ENCODE assay signal across 8 mouse cellular contexts in genomic region chr17:29053841-29054240, GRCm38 (mm10). TPM values are rescaled to one million over a fixed set of nuclear protein-coding genes. Genes with fewer than 3 reads are reported as not detected.
DNase-seq lines count a peak whose midpoint lies in the region; ATAC-seq and TF ChIP-seq lines count a peak whose summit lies in the region.

No protein-coding gene starts in this region.

- no peak overlapping the region for H3K4me3 ChIP-seq in heart, embryonic 12.5 days
- no peak overlapping the region for H3K4me3 ChIP-seq in embryonic facial prominence, embryonic 15.5 days (replicated peaks)
- no peak overlapping the region for H3K4me3 ChIP-seq in kidney, adult 2 months (ENCODE audit: insufficient read depth, low read depth, low read length)
- no peak overlapping the region for H3K4me3 ChIP-seq in macrophage (ENCODE audit: inconsistent target)
- H3K4me3 ChIP-seq in layer of hippocampus, adult 2 months = no peak overlapping the region

- H3K79me2 ChIP-seq in macrophage (ENCODE audit: inconsistent target) = no peaks in the 10 kb centered on the region

- H3K27me3 ChIP-seq in heart, embryonic 12.5 days (replicated peaks) = no peaks in the 10 kb centered on the region
- H3K27me3 ChIP-seq in embryonic facial prominence, embryonic 15.5 days = no peaks in the 10 kb centered on the region
- no peaks in the 10 kb centered on the region for H3K27me3 ChIP-seq in kidney, adult 2 months (replicated peaks; ENCODE audit: control insufficient read depth, insufficient read depth, low read length)

- no peaks in the 10 kb centered on the region for H3K36me3 ChIP-seq in heart, embryonic 12.5 days
- no peaks in the 10 kb centered on the region for H3K36me3 ChIP-seq in embryonic facial prominence, embryonic 15.5 days
- no peaks in the 10 kb centered on the region for H3K36me3 ChIP-seq in kidney, adult 2 months (ENCODE audit: control insufficient read depth, insufficient read depth, low read length)
- no peaks in the 10 kb centered on the region for H3K36me3 ChIP-seq in macrophage (ENCODE audit: inconsistent target)

- no peak overlapping the region for H3K9ac ChIP-seq in heart, embryonic 12.5 days
- H3K9ac ChIP-seq in embryonic facial prominence, embryonic 15.5 days = no peak overlapping the region

- H3K4me2 ChIP-seq in heart, embryonic 12.5 days = no peak overlapping the region
- H3K4me2 ChIP-seq in embryonic facial prominence, embryonic 15.5 days (replicated peaks) = no peak overlapping the region

- no peak for ATAC-seq in heart, embryonic 12.5 days (ENCODE audit: insufficient number of reproducible peaks, low FRiP score)
- no peak; the same call in 1 of the 2 replicates for ATAC-seq in embryonic facial prominence, embryonic 15.5 days (ENCODE audit: insufficient number of reproducible peaks, low FRiP score, low TSS enrichment, low read depth)

- H3K9me3 ChIP-seq in heart, embryonic 12.5 days (replicated peaks) = no peaks in the 10 kb centered on the region
- H3K9me3 ChIP-seq in embryonic facial prominence, embryonic 15.5 days (replicated peaks) = no peaks in the 10 kb centered on the region

- peak; percentile 99 for DNase-seq in heart, adult 11 months
- DNase-seq in kidney, adult 2 months = peak; percentile 83
- no peak for DNase-seq in layer of hippocampus, adult 2 months (ENCODE audit: low spot score in 2 of 2)
- no peak for DNase-seq in left cerebral cortex, adult 8-10 months (ENCODE audit: low spot score in 2 of 2)
- no peak for DNase-seq in retina, postnatal 1 day

- TF ChIP-seq POLR2A in kidney, adult 2 months (IDR thresholded peaks at IDR 0.05; ENCODE audit: low read depth, low read length) = no peak

- peaks cover 52% of the 10 kb centered on the region for H3K4me1 ChIP-seq in heart, embryonic 12.5 days (replicated peaks)
- peaks cover 61% of the 10 kb centered on the region for H3K4me1 ChIP-seq in embryonic facial prominence, embryonic 15.5 days
- no peaks in the 10 kb centered on the region for H3K4me1 ChIP-seq in kidney, adult 2 months (ENCODE audit: control insufficient read depth, insufficient read depth, low read length)

- WGBS in heart, embryonic 12.5 days = 61% methylated on average over 7 of the region's 7 CpGs
- WGBS in embryonic facial prominence, embryonic 15.5 days = 31% methylated on average over 7 of the region's 7 CpGs
- 32% methylated on average over 7 of the region's 7 CpGs for WGBS in kidney, adult 2 months
- WGBS in macrophage (ENCODE audit: missing documents) = 17% methylated on average over 7 of the region's 7 CpGs

- H3K27ac ChIP-seq in heart, embryonic 12.5 days (ENCODE audit: poor library complexity, severe bottlenecking) = no peak overlapping the region
- peak overlapping the region; percentile 55 for H3K27ac ChIP-seq in embryonic facial prominence, embryonic 15.5 days (replicated peaks)
- H3K27ac ChIP-seq in kidney, adult 2 months (ENCODE audit: insufficient read depth, low read depth, low read length) = no peak overlapping the region
- peak overlapping the region; percentile 38 for H3K27ac ChIP-seq in macrophage
- H3K27ac ChIP-seq in layer of hippocampus, adult 2 months = no peak overlapping the region

- no peak for TF ChIP-seq CTCF in kidney, adult 2 months (conservative IDR thresholded peaks at IDR 0.05; ENCODE audit: insufficient read depth, insufficient read length, low read depth, low read length)
- no peak for TF ChIP-seq CTCF in layer of hippocampus, adult 2 months (conservative IDR thresholded peaks at IDR 0.05)

RNA-seq across cellular contexts. Expression of gene Srsf3, which starts 21.4 kb away (rescaled TPM):
- polyA plus RNA-seq in heart, embryonic 12.5 days (2016; fragmentation: Nextera tagmentation; extraction: Ambion mirVana) = 406 and 412 TPM in 2 replicates
- 485 and 487 TPM in 2 replicates for polyA plus RNA-seq in embryonic facial prominence, embryonic 15.5 days (2015; fragmentation: Nextera tagmentation; extraction: Ambion mirVana)
- polyA plus RNA-seq in kidney, adult 2 months (2012; rRNA removed) = 71.0 and 85.2 TPM in 2 replicates
- 100 to 1,000 TPM; 298 to 475 (median 399) TPM for total RNA-seq in macrophage (2018; cell fraction: chromatin; rRNA removed)
- total RNA-seq in macrophage (2018; cell fraction: cytosol; rRNA removed) = 10 to 100 TPM; 63.8 to 95.5 (median 73.3) TPM
- total RNA-seq in macrophage (2018; cell fraction: nucleus; rRNA removed) = 100 to 1,000 TPM; 193 to 423 (median 284) TPM
- 60.3 to 155 TPM (median 85.0 TPM) in 3 replicates for polyA plus RNA-seq in macrophage (2018)
- total RNA-seq in layer of hippocampus, adult 2 months (2021) = 100 to 1,000 TPM; 125 to 130 TPM
- 100 to 1,000 TPM; 101 to 142 (median 115) TPM for total RNA-seq in left cerebral cortex, adult 8-10 months (2022)

RNA-seq across cellular contexts. Expression of gene Cdkn1a, which starts 36.9 kb away (rescaled TPM):
- polyA plus RNA-seq in heart, embryonic 12.5 days (2016; fragmentation: Nextera tagmentation; extraction: Ambion mirVana) = 43.2 and 45.3 TPM in 2 replicates
- 347 and 357 TPM in 2 replicates for polyA plus RNA-seq in embryonic facial prominence, embryonic 15.5 days (2015; fragmentation: Nextera tagmentation; extraction: Ambion mirVana)
- 11.6 and 13.7 TPM in 2 replicates for polyA plus RNA-seq in kidney, adult 2 months (2012; rRNA removed)
- total RNA-seq in macrophage (2018; cell fraction: chromatin; rRNA removed) = 1,000 to 10,000 TPM in 4 of 26 experiments, 100 to 1,000 TPM in 22; 134 to 1,695 (median 455) TPM
- 1,000 to 10,000 TPM in 5 of 26 experiments, 100 to 1,000 TPM in 21; 227 to 1,662 (median 534) TPM for total RNA-seq in macrophage (2018; cell fraction: cytosol; rRNA removed)
- total RNA-seq in macrophage (2018; cell fraction: nucleus; rRNA removed) = 1,000 to 10,000 TPM in 7 of 26 experiments, 100 to 1,000 TPM in 19; 155 to 1,879 (median 663) TPM
- 176 to 305 TPM (median 287 TPM) in 3 replicates for polyA plus RNA-seq in macrophage (2018)
- 10 to 100 TPM in 1 of 2 experiments, 1 to 10 TPM in 1; 8.2 to 14.5 TPM for total RNA-seq in layer of hippocampus, adult 2 months (2021)
- total RNA-seq in left cerebral cortex, adult 8-10 months (2022) = 10 to 100 TPM; 18.9 to 27.0 (median 19.5) TPM

RNA-seq across cellular contexts. Expression of gene Stk38, which starts 46.0 kb away (rescaled TPM):
- polyA plus RNA-seq in heart, embryonic 12.5 days (2016; fragmentation: Nextera tagmentation; extraction: Ambion mirVana) = 91.0 and 94.3 TPM in 2 replicates
- 111 and 122 TPM in 2 replicates for polyA plus RNA-seq in embryonic facial prominence, embryonic 15.5 days (2015; fragmentation: Nextera tagmentation; extraction: Ambion mirVana)
- polyA plus RNA-seq in kidney, adult 2 months (2012; rRNA removed) = 61.7 and 66.8 TPM in 2 replicates
- 100 to 1,000 TPM; 193 to 792 (median 580) TPM for total RNA-seq in macrophage (2018; cell fraction: chromatin; rRNA removed)
- 10 to 100 TPM; 41.5 to 90.6 (median 71.6) TPM for total RNA-seq in macrophage (2018; cell fraction: cytosol; rRNA removed)
- 100 to 1,000 TPM; 124 to 452 (median 250) TPM for total RNA-seq in macrophage (2018; cell fraction: nucleus; rRNA removed)
- polyA plus RNA-seq in macrophage (2018) = 50.4 to 96.1 TPM (median 84.7 TPM) in 3 replicates
- total RNA-seq in layer of hippocampus, adult 2 months (2021) = 10 to 100 TPM; 50.4 to 65.6 TPM
- total RNA-seq in left cerebral cortex, adult 8-10 months (2022) = 10 to 100 TPM; 46.7 to 54.7 (median 48.4) TPM

Comparison
In these comparisons a context has a peak if more than half of its experiments do, and no peak if none do; other contexts are left out.
1. DNase-seq: peak in heart, adult 11 months (single experiment) and kidney, adult 2 months (single experiment); none in layer of hippocampus, adult 2 months (0 of 2), left cerebral cortex, adult 8-10 months (0 of 2) and retina, postnatal 1 day (single experiment).
2. H3K27ac ChIP-seq: peak in embryonic facial prominence, embryonic 15.5 days (single experiment) and macrophage (single experiment); none in heart, embryonic 12.5 days (single experiment), kidney, adult 2 months (single experiment) and layer of hippocampus, adult 2 months (single experiment).